Mouse (Mus musculus) adrenal gland, adult 8-10 months (tissue): ENCODE results near the gene Irx5. TPM values are rescaled to one million over a fixed set of nuclear protein-coding genes. Genes with fewer than 3 reads are reported as not detected.

ENCODE experiments used
- DNase-seq: peaks from one replicate; pipeline ENCODE4 v3.0.0; 2022
- total RNA-seq, 4 experiments: library from RNA; stranded (reverse); gene quantifications; 2 replicates each; pipeline ENCODE4 v1.2.4; 2022

The Irx5 gene
- total RNA-seq, result 1 to 10 TPM; 2.0 to 2.4 (median 2.3) TPM

GRCm38 (mm10) chr8:92357398-92357981 lies at the start of gene Irx5:
Gene Irx5, plus strand, starts transcription at chr8:92357625.
- DNase-seq, result peak; percentile 61

GRCm38 (mm10) chr8:92312178-92312577 lies 45.2 kb upstream of the Irx5 start:
- DNase-seq, result no peak

GRCm38 (mm10) chr8:92313707-92314106 lies 43.7 kb upstream of the Irx5 start:
- DNase-seq, result no peak

GRCm38 (mm10) chr8:92323751-92324150 lies 33.7 kb upstream of the Irx5 start:
- DNase-seq, result no peak

GRCm38 (mm10) chr8:92327176-92327575 lies 30.2 kb upstream of the Irx5 start:
- no peak for DNase-seq

GRCm38 (mm10) chr8:92329273-92329672 lies 28.2 kb upstream of the Irx5 start:
- DNase-seq, result no peak

- DNase-seq, result peak; percentile 19
These were observed 25.6 kb upstream of the Irx5 start for GRCm38 (mm10) chr8:92331811-92332210.

GRCm38 (mm10) chr8:92333406-92333805 lies 24.0 kb upstream of the Irx5 start:
- no peak for DNase-seq

GRCm38 (mm10) chr8:92335079-92335478 lies 22.3 kb upstream of the Irx5 start:
- no peak for DNase-seq

GRCm38 (mm10) chr8:92336041-92336440 lies 21.4 kb upstream of the Irx5 start:
- no peak for DNase-seq

- DNase-seq, result no peak
These were observed 13.9 kb upstream of the Irx5 start for GRCm38 (mm10) chr8:92343544-92343943.

- no peak for DNase-seq
These were observed 7.4 kb upstream of the Irx5 start for GRCm38 (mm10) chr8:92349898-92350486.

GRCm38 (mm10) chr8:92353405-92353804 lies 4.0 kb upstream of the Irx5 start:
- DNase-seq, result no peak

GRCm38 (mm10) chr8:92354536-92355482 lies 2.6 kb upstream of the Irx5 start:
- DNase-seq, result no peak

GRCm38 (mm10) chr8:92355701-92356612 lies 1.5 kb upstream of the Irx5 start:
- peak; percentile 96 for DNase-seq

GRCm38 (mm10) chr8:92356613-92357375 lies 631 bp upstream of the Irx5 start:
- DNase-seq, result no peak

GRCm38 (mm10) chr8:92358141-92358999 lies 945 bp downstream of the Irx5 start:
- no peak for DNase-seq

GRCm38 (mm10) chr8:92359000-92359832 lies 1.8 kb downstream of the Irx5 start:
- DNase-seq, result no peak

- DNase-seq, result no peak
These were observed 2.3 kb downstream of the Irx5 start for GRCm38 (mm10) chr8:92359833-92360082.
